ENCODE assay signal across 19 mouse cellular contexts in genomic region chr12:39342327-39342726, GRCm38 (mm10).
A peak's percentile ranks its signal among the peaks of the same experiment; 100 is the strongest.
DNase-seq lines count a peak whose midpoint lies in the region; ATAC-seq lines count a peak whose summit lies in the region.
"Had no signal": no experiment of that assay in that cellular context is flagged by ENCODE, and none has a peak within 500 bp of the region (broad histone marks: within the 10 kb centered on the region; RNA-seq: fewer than 3 reads in every experiment).

No protein-coding gene starts in this region.

- H3K36me3 ChIP-seq in megakaryocyte, embryonic 14.5 days (replicated peaks; ENCODE audit: low read length): no peaks in the 10 kb centered on the region
- H3K36me3 ChIP-seq in forebrain, embryonic 16.5 days (ENCODE audit: control insufficient read depth, insufficient read depth): no peaks in the 10 kb centered on the region
- H3K36me3 ChIP-seq: embryonic facial prominence, embryonic 10.5 days; G1E; heart, embryonic 12.5 days; kidney, embryonic 15.5 days; limb, embryonic 10.5 days; lung, embryonic 15.5 days; neural tube, embryonic 13.5 days had no signal

- 63% methylated on average over 9 of the region's 9 CpGs for WGBS in forebrain, embryonic 16.5 days

- no peak overlapping the region for H3K4me2 ChIP-seq in forebrain, embryonic 16.5 days (ENCODE audit: low read length)
- H3K4me2 ChIP-seq: heart, embryonic 12.5 days; kidney, embryonic 15.5 days; liver, embryonic 11.5 days; lung, embryonic 15.5 days; neural tube, embryonic 13.5 days had no signal

- peak overlapping the region; percentile 23 for H3K4me3 ChIP-seq in megakaryocyte, embryonic 14.5 days (replicated peaks)
- H3K4me3 ChIP-seq in forebrain, embryonic 16.5 days (replicated peaks; ENCODE audit: low read length): no peak overlapping the region
- H3K4me3 ChIP-seq: embryonic facial prominence, embryonic 10.5 days; heart, embryonic 12.5 days; kidney, embryonic 15.5 days; limb, embryonic 10.5 days; lung, embryonic 15.5 days; neural tube, embryonic 13.5 days had no signal

- no peak overlapping the region for H3K27ac ChIP-seq in forebrain, embryonic 16.5 days (ENCODE audit: low read length)
- H3K27ac ChIP-seq: embryonic facial prominence, embryonic 10.5 days; kidney, embryonic 15.5 days; limb, embryonic 10.5 days; lung, embryonic 15.5 days; neural tube, embryonic 13.5 days; stomach, postnatal 0 days had no signal

- H3K9ac ChIP-seq in forebrain, embryonic 16.5 days (replicated peaks; ENCODE audit: low read depth, low read length): no peak overlapping the region
- H3K9ac ChIP-seq: heart, embryonic 12.5 days; kidney, embryonic 15.5 days; lung, embryonic 15.5 days; neural tube, embryonic 13.5 days had no signal

- DNase-seq in cerebellum, adult 11-12 months: peak; percentile 74
- DNase-seq in cerebellum, adult 9-11 months: peak; percentile 75
- no peak for DNase-seq in heart, postnatal 36 days
- no peak for DNase-seq in frontal cortex, postnatal 14 days (ENCODE audit: low spot score in 2 of 2)
- DNase-seq: gastrocnemius, postnatal 36 days; spleen, adult 18-20 months had no signal

- no peaks in the 10 kb centered on the region for H3K27me3 ChIP-seq in megakaryocyte, embryonic 14.5 days (replicated peaks)
- H3K27me3 ChIP-seq in forebrain, embryonic 16.5 days (replicated peaks; ENCODE audit: control insufficient read depth, insufficient read depth, low read length): no peaks in the 10 kb centered on the region
- H3K27me3 ChIP-seq: heart, embryonic 12.5 days; kidney, embryonic 15.5 days; lung, embryonic 15.5 days; neural tube, embryonic 13.5 days had no signal

- no peaks in the 10 kb centered on the region for H3K4me1 ChIP-seq in megakaryocyte, embryonic 14.5 days
- H3K4me1 ChIP-seq in forebrain, embryonic 16.5 days (replicated peaks; ENCODE audit: control insufficient read depth, insufficient read depth, low read length): peaks cover 5% of the 10 kb centered on the region
- H3K4me1 ChIP-seq: embryonic facial prominence, embryonic 10.5 days; kidney, embryonic 15.5 days; limb, embryonic 10.5 days; lung, embryonic 15.5 days; neural tube, embryonic 13.5 days had no signal

- no peaks in the 10 kb centered on the region for H3K9me3 ChIP-seq in megakaryocyte, embryonic 14.5 days
- H3K9me3 ChIP-seq in forebrain, embryonic 16.5 days (ENCODE audit: control insufficient read depth, low read length): no peaks in the 10 kb centered on the region
- H3K9me3 ChIP-seq: embryonic facial prominence, embryonic 10.5 days; G1E; heart, embryonic 12.5 days; kidney, embryonic 15.5 days; limb, embryonic 10.5 days; lung, embryonic 15.5 days; neural tube, embryonic 13.5 days had no signal

- no peak for ATAC-seq in megakaryocyte, adult 5-6 weeks (ENCODE audit: poor library complexity, severe bottlenecking)
- peak; percentile 45; the same call in 1 of the 2 replicates for ATAC-seq in forebrain, embryonic 16.5 days
- ATAC-seq: intestine, embryonic 16.5 days had no signal

- intact Hi-C loops in heart, postnatal 36 days (cut with DNase I): no loop called here

Comparison
In these comparisons a context has a peak if more than half of its experiments do, and no peak if none do; other contexts are left out.
1. DNase-seq: peak in cerebellum, adult 11-12 months (single experiment) and cerebellum, adult 9-11 months (single experiment); none in heart, postnatal 36 days (0 of 2) and frontal cortex, postnatal 14 days (0 of 2).